Mouse (Mus musculus) midbrain, embryonic 10.5 days (tissue): ENCODE data around the gene Cacna2d3. TPM values are rescaled to one million over a fixed set of nuclear protein-coding genes. Genes with fewer than 3 reads are reported as not detected.
A peak's percentile ranks its signal among the peaks of the same experiment; 100 is the strongest.

Experiments used
- DNase-seq: peaks from one replicate; pipeline ENCODE4 v3.0.0-alpha.2; 2017; ENCODE audit warnings: low spot score
- H3K27ac ChIP-seq: fragments of 300-500 bp; sonication (generic); replicated peaks from 2 replicates; pipeline ENCODE4 v1.5.1; 2016; ENCODE audit warnings: mild to moderate bottlenecking
- H3K27me3 ChIP-seq: fragments of 300-500 bp; sonication (generic); 2 replicates; pipeline ENCODE4 v1.6.1; 2016; ENCODE audit warnings: low read depth, mild to moderate bottlenecking; ENCODE audit not compliant: poor library complexity, severe bottlenecking
- H3K36me3 ChIP-seq: fragments of 300-500 bp; sonication (generic); 2 replicates; pipeline ENCODE4 v1.6.1; 2016; ENCODE audit warnings: mild to moderate bottlenecking, moderate library complexity
- H3K4me1 ChIP-seq: fragments of 300-500 bp; sonication (generic); 2 replicates; pipeline ENCODE4 v1.6.1; 2016
- H3K4me3 ChIP-seq: fragments of 300-500 bp; sonication (generic); 2 replicates; pipeline ENCODE4 v1.5.1; 2016; ENCODE audit warnings: mild to moderate bottlenecking, moderate library complexity
- H3K9me3 ChIP-seq: fragments of 300-500 bp; sonication (generic); replicated peaks from 2 replicates; pipeline ENCODE4 v1.6.1; 2016; ENCODE audit warnings: mild to moderate bottlenecking
- WGBS: fragments of 180-500 bp; shearing (Covaris S2); methylation state at CpG from one replicate; pipeline ENCODE4 v1.1.7; 2016; 5-methylcytosine and 5-hydroxymethylcytosine counted together
- polyA plus RNA-seq: library from polyadenylated mRNA; unstranded; fragments of >200 nt; fragmentation: Nextera tagmentation; extraction: Ambion mirVana; gene quantifications from 2 replicates; pipeline ENCODE4 v1.2.1, GENCODE M21; 2016

The Cacna2d3 gene
- polyA plus RNA-seq, 1 experiment from 2014 or later, result 5.6 TPM

DNA sequence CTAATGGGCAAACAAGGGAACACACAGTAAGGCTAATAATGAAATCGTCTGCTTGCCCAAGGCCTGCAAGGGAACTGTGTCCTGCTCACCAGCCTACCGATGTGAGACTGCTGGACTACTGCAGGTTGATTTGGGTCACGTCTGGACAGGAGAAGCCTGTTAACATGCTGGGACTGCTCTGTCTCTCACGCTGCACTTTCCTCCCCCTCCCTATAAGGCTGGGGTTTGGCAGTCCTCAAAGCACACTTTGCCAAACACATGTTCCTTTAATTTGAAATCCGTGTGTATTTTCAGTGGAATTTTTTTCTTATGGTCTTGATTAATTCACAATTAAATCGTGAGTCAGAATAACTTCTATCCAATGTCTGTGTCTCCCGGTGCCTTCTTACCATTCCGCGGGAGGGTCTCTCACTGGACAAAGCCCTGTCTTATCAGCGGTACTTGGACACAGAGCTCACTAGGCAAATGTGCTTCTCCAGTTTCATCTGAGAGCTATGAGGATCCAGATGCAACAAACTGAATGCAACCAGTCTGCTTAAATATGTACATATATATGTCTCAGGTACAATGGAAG lies 584.6 kb downstream of the Cacna2d3 start:
- H3K27me3 ChIP-seq, result no peaks in the 10 kb centered on the region
- 89% methylated on average over 10 of the region's 10 CpGs for WGBS
- no peak overlapping the region for H3K27ac ChIP-seq
- H3K36me3 ChIP-seq, result no peaks in the 10 kb centered on the region
- H3K4me1 ChIP-seq, result peaks cover 3% of the 10 kb centered on the region; the same call in 1 of the 2 replicates
- no peaks in the 10 kb centered on the region for H3K9me3 ChIP-seq
- no peak for DNase-seq
- no peak overlapping the region for H3K4me3 ChIP-seq

DNA sequence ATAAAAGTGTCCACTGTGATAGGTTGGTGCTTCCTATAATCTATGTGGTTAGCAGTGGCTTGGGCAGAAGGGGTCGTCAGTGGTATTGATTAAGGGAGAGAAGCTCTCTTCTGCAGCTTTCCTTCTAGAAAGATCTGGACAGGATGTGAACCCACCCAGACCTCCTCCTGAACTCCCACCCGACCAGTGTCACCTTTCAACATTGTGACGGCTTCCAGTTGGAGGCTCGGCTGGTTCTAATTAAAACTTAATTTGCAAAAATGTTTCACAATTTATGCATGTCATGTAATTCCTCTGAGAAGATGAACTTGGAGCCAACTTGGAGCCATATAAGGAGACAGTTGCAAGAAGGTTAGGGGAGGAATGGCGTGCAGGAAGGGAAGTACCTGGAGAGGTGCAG lies 586.8 kb downstream of the Cacna2d3 start:
- no peak overlapping the region for H3K27ac ChIP-seq
- H3K4me3 ChIP-seq, result no peak overlapping the region
- DNase-seq, result no peak
- 87% methylated on average over 5 of the region's 5 CpGs for WGBS
- H3K9me3 ChIP-seq, result no peaks in the 10 kb centered on the region
- peaks cover under 1% of the 10 kb centered on the region; the same call in 1 of the 2 replicates for H3K4me1 ChIP-seq
- H3K36me3 ChIP-seq, result no peaks in the 10 kb centered on the region
- no peaks in the 10 kb centered on the region for H3K27me3 ChIP-seq

DNA sequence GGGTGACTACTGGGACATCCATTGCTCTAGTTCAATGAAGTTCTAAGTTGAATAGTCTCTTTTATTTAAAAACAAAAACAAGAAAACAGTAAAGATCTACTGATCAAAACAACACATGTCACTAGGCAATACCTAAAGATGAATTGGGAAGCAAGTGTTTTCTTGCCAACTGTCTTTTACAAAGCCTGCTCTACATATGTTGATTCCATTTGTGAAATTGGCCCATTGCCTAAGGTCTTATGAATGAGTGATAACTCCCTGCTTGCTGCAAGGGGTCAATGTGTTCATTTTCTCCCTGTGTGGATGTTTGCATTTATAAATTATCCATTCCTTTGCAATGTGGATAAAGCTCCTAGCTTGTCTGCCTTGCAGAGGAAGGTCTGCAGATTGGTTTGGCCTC lies 591.2 kb downstream of the Cacna2d3 start:
- H3K4me1 ChIP-seq, result no peaks in the 10 kb centered on the region
- no peak for DNase-seq
- no peaks in the 10 kb centered on the region for H3K9me3 ChIP-seq
- no peaks in the 10 kb centered on the region for H3K36me3 ChIP-seq
- H3K27ac ChIP-seq, result no peak overlapping the region
- H3K4me3 ChIP-seq, result no peak overlapping the region
- H3K27me3 ChIP-seq, result no peaks in the 10 kb centered on the region

DNA sequence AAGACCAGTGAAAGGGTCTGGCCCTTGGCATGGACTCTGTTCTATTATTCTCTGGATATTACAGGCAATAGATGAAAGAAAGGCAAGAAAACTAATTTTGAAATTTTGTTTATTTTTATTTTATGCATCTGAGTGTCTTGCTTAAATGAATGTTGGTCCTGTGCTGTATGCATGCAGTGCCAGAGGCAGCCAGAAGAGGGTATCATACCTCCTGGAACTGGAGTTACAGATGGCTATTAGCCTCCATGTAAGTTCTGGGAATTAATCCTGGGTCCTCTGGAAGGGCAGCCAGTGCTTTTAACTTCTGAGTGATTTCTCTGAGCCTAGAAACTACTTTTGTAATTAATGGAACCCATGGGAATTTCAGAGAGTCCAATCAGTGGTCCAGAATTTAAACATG lies 597.8 kb downstream of the Cacna2d3 start:
- Histone ChIP-seq H3K9me3 (no peaks in the 10 kb centered on the region), H3K4me1 (0 out of 2 replicates have a peak, but pooled peaks cover 4% of the 10 kb centered on the region), H3K4me3 (no peak overlapping the region), H3K27me3 (no peaks in the 10 kb centered on the region), H3K27ac (no peak overlapping the region), H3K36me3 (no peaks in the 10 kb centered on the region)
- DNase-seq, result no peak

DNA sequence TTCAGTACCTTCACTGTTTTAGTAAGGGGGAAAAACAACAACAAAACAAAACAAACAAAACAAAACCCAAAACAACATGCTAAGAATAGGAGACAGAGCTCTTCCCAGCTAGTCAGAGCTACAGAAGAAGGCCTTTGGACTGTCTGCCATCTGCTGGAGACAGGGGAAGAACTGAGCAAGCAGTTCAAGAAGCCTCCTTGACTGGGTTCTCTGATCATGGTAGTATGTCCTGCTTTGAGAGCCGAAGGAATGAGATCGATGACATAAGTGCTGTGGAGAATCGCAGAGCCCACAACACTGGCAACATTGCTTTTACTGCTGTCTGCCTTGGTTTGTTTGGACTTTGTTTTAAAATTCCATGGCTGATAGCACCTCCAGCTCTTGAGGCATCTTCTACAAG lies 598.9 kb downstream of the Cacna2d3 start:
- H3K9me3 ChIP-seq, result no peaks in the 10 kb centered on the region
- no peak overlapping the region for H3K4me3 ChIP-seq
- H3K36me3 ChIP-seq, result no peaks in the 10 kb centered on the region
- no peak overlapping the region for H3K27ac ChIP-seq
- 97% methylated on average over 3 of the region's 3 CpGs for whole genome bisulfite sequencing
- no peaks in the 10 kb centered on the region for H3K27me3 ChIP-seq
- H3K4me1 ChIP-seq, result 0 out of 2 replicates have a peak, but pooled peaks cover 4% of the 10 kb centered on the region
- no peak for DNase-seq

DNA sequence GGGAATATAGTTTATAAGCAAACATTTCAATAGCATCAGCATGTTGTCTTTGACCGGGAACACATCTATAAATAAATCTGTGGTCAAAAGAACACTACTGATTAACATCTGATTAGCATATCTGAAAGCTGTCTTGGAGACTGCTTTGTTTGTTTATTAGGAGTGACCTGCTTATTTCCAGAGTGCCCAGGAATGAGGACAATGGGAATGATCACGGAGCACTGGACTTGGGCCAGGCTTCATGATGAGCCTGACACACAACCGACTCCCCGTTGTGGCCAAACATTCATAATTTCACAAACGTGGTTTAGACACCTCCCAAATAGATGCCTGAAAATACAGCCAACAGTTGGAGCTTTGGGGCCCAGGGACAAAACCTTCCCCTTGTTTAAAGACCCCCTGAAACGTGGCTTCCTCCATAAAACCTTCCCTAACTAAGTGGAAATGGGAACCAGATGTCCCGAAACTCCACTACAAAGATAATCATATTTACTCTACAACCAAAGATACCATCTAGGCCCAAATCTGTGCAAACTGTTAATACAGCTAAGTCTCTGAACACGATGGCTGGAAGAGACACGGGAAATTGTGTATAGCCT lies 607.7 kb downstream of the Cacna2d3 start:
- Histone ChIP-seq H3K4me1 (peaks cover 18% of the 10 kb centered on the region), H3K27ac (peak overlapping the region; percentile 52), H3K4me3 (no peak overlapping the region), H3K36me3 (no peaks in the 10 kb centered on the region), H3K9me3 (no peaks in the 10 kb centered on the region; the same call in 1 of the 2 replicates), H3K27me3 (no peaks in the 10 kb centered on the region)
- WGBS, result 66% methylated on average over 9 of the region's 9 CpGs
- DNase-seq, result no peak

DNA sequence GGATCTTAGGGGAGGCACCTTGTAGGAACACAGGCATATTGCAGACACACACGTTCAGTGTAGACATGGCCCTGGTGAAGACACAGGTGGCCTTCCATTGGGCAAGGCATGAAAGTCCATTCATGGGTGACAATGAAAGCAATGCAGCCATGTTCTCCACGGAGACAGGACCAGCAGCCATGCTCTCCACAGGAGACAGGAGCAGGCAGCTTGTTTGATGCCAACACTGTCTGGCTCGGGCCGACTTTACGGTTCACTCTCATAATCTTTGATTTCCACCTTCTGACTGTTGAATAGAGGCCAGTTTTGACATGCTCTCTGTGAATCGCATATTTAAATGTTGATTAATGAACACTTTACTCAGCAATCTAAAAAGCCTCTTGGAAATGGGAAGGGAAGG lies 610.0 kb downstream of the Cacna2d3 start:
- 91% methylated on average over 6 of the region's 6 CpGs for WGBS
- Histone ChIP-seq H3K4me3 (no peak overlapping the region), H3K27me3 (no peaks in the 10 kb centered on the region), H3K9me3 (no peaks in the 10 kb centered on the region; the same call in 1 of the 2 replicates), H3K27ac (no peak overlapping the region), H3K36me3 (no peaks in the 10 kb centered on the region), H3K4me1 (peaks cover 23% of the 10 kb centered on the region)
- DNase-seq, result no peak

DNA sequence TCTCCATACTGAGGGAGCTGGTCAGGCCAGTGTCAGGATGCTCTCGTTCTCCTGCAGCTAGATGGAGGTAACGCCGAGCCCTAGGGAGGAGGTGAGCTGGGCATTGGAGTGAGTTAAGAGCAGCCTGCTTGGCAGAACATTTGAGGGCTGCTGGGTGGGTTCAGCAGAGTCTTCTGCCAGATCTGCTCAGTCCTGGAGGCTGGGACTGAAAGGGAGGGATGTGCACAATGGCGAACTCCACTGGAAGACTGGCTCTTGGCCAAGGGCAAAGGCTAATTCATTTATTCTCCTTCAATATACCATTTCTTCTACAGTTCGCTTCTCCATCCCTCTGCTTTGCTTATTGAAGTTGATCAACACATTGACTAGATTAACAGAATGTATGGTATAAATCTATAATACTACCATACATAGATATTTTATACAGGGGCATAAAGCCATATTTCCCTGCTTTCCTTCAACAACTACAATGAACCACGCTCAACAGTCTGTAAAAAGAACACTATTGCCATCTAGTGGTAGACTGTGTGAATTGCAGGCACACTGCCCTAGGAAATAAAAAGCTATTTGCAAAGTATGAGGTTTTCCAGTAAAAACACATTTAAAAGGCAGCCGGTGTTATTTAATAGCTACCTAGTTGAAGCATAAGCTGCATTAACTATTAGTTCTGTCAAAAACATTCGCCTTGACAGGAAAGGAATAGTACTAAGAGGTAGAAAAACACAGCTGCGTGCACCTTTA lies 611.1 kb downstream of the Cacna2d3 start:
- DNase-seq, result no peak
- WGBS, result 78% methylated on average over 9 of the region's 9 CpGs

DNA sequence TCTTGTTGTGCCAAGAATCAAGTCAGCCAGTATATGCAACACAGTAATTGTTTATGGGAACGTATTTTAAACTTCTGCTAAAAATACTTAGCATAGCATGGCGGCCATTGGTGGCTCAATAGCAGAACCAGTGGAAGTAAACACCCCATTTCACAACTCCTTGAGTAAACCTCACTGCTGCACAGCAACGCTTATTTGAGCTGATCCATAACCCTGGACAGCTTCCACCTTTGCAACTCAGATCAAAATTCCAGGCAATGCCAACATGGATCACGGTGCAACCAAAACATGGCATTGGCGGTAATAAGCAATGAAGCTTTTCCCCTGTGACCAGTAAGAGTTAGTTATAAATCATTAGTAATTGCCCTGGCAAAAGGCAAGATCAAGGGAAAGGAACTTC lies 614.2 kb downstream of the Cacna2d3 start:
- DNase-seq, result no peak
- WGBS, result 91% methylated on average over 5 of the region's 5 CpGs
- no peak overlapping the region for H3K4me3 ChIP-seq
- no peaks in the 10 kb centered on the region for H3K27me3 ChIP-seq
- H3K27ac ChIP-seq, result no peak overlapping the region
- peaks cover 25% of the 10 kb centered on the region for H3K4me1 ChIP-seq
- no peaks in the 10 kb centered on the region for H3K36me3 ChIP-seq
- H3K9me3 ChIP-seq, result no peaks in the 10 kb centered on the region; the same call in 1 of the 2 replicates

More for the DNA sequence above, 611.1 kb downstream of the Cacna2d3 start:
- no peaks in the 10 kb centered on the region for H3K27me3 ChIP-seq
- H3K4me3 ChIP-seq, result no peak overlapping the region
- 0 out of 2 replicates have a peak overlapping the region, but pooled peaks have one; percentile 23 for H3K27ac ChIP-seq
- H3K4me1 ChIP-seq, result peaks cover 27% of the 10 kb centered on the region
- no peaks in the 10 kb centered on the region for H3K36me3 ChIP-seq
- H3K9me3 ChIP-seq, result no peaks in the 10 kb centered on the region; the same call in 1 of the 2 replicates

DNA sequence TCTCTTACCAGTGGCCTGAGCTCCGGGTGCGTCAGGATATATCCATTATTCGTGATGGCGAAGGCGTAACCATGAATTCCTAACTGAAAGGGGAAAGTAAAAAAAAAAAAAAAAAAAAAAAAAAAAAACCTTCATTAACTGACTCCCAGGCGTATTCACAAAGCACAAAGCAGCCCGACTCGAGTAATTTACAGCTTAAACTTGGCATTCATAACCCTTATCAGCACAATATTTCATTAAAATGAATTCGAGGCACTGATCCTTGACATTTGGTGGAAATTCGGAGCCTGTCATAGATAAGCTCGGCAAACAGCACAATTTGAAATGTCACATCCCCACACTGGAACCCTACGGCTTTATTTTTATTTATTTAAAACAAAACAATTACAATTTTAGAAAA lies 623.9 kb downstream of the Cacna2d3 start:
- Histone ChIP-seq H3K36me3 (no peaks in the 10 kb centered on the region), H3K4me1 (peaks cover 4% of the 10 kb centered on the region; the same call in 1 of the 2 replicates), H3K9me3 (no peaks in the 10 kb centered on the region), H3K27me3 (peaks cover 4% of the 10 kb centered on the region; the same call in 1 of the 2 replicates), H3K27ac (no peak overlapping the region), H3K4me3 (no peak overlapping the region)
- DNase-seq, result no peak
- WGBS, result 90% methylated on average over 12 of the region's 12 CpGs

DNA sequence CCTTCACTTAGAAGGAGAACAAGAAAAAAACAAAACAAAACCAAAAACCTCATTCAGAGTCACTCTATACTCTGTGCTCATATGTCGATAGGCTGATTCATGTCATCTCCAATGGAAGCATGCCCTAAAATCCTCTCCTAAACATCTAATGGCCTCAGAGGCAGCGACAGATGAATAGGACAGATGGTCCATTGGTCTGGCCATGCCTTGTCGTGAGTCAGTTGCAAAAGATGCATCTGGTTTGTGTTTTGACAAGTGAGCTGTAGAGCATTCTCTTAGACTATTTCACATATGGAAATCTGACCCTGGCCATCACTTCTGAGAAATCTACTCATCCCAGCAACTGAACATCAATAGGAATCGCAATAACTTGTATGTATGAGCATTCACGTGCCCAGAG lies 626.2 kb downstream of the Cacna2d3 start:
- DNase-seq, result no peak
- no peak overlapping the region for H3K4me3 ChIP-seq
- H3K27me3 ChIP-seq, result peaks cover 11% of the 10 kb centered on the region; the same call in 1 of the 2 replicates
- H3K9me3 ChIP-seq, result no peaks in the 10 kb centered on the region
- H3K4me1 ChIP-seq, result peaks cover 8% of the 10 kb centered on the region
- H3K36me3 ChIP-seq, result no peaks in the 10 kb centered on the region
- WGBS, result 93% methylated on average over 5 of the region's 5 CpGs
- no peak overlapping the region for H3K27ac ChIP-seq

DNA sequence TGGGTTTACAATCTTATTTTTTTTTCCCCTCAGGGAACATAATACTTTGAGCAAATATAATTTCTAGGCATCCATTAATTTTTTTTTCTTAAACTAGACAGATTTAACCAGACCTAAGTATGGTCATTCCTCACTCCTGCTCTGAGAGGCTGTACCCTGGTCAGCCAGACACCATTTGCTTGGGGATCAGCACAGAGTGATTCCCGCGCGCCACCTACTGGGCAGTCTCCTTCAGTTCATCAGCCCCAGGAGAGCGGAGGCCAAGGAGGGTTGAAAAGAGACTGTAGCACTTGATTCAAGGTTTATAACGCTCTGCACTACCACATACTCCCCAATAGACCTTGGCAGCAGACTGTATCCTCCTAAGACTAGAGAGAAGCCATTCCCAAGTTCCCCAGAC lies 631.6 kb downstream of the Cacna2d3 start:
- no peaks in the 10 kb centered on the region for H3K36me3 ChIP-seq
- H3K9me3 ChIP-seq, result no peaks in the 10 kb centered on the region
- H3K27me3 ChIP-seq, result peaks cover 14% of the 10 kb centered on the region; the same call in 1 of the 2 replicates
- no peak overlapping the region for H3K4me3 ChIP-seq
- DNase-seq, result peak; percentile 83
- WGBS, result 6% methylated on average over 5 of the region's 5 CpGs
- H3K4me1 ChIP-seq, result peaks cover 19% of the 10 kb centered on the region
- H3K27ac ChIP-seq, result peak overlapping the region; percentile 46

DNA sequence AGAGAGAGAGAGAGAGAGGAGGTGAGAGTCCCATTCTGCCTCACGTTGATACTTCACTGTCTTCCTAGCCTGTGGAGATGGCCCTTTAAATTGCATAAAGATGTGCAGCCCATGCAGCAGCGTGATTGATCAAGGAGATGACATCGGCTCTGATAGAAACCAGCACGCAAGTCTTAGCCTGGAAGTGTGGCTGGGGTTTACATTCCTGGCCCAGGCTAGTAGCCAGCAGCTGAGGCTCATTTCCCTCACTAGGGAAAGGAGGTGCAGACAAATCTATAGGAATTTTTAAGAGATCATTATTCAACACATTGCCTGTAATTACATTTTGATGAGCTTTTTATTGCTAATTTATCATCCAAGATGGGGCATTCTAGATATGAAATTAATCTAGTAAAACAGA lies 635.1 kb downstream of the Cacna2d3 start:
- no peak overlapping the region for H3K27ac ChIP-seq
- no peak overlapping the region for H3K4me3 ChIP-seq
- H3K36me3 ChIP-seq, result no peaks in the 10 kb centered on the region
- H3K27me3 ChIP-seq, result peaks cover 14% of the 10 kb centered on the region; the same call in 1 of the 2 replicates
- 67% methylated on average over 4 of the region's 4 CpGs for WGBS
- peaks cover 16% of the 10 kb centered on the region for H3K4me1 ChIP-seq
- H3K9me3 ChIP-seq, result no peaks in the 10 kb centered on the region
- DNase-seq, result no peak
